Mouse (Mus musculus) lung, postnatal 0 days (tissue): ENCODE measurements around the gene Gzma.

Experiments used
- CTCF ChIP-seq: IDR thresholded peaks from 2 replicates; pipeline ENCODE4 v1.5.1; 2016; ENCODE audit warnings: antibody characterized with exemption, mild to moderate bottlenecking
- EP300 ChIP-seq: IDR thresholded peaks from 2 replicates; pipeline ENCODE4 v1.6.1; 2016; ENCODE audit warnings: antibody characterized with exemption, mild to moderate bottlenecking, control low read depth

GRCm38 (mm10) chr13:113101804-113102203, 1.0 kb upstream of the Gzma start:
- TF ChIP-seq CTCF, result no peak
- TF ChIP-seq EP300, result no peak
